Mouse (Mus musculus): ENCODE results near the gene Eml6.

Eml6 gene

DNA sequence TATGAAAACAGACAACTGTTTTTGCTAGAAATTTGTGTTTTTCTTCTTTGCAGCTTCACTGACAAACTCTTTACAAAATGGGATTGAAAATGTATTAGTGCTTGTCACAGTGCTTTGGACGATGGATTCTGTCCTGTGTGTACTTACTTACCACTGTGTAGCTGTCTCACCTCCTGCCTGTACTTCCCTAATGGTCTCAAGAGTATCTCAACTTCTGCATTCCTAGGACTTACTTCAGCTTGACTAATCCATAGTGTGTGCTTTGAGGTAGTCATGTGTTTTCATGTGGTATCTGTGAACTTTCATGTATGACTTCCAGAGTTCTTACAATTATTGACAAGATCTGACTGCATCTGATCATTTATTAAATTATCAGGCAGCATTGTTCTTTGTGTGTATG is 297.9 kb downstream of the Eml6 start:
- Histone ChIP-seq H3K36me3 (ENCODE audit: control insufficient read depth, insufficient read depth, low read length, poor library complexity, severe bottlenecking) (no peaks in the 10 kb centered on the region), H3K27me3 (ENCODE audit: control insufficient read depth, insufficient read depth, low read length, poor library complexity, severe bottlenecking) (no peaks in the 10 kb centered on the region)
- DNase-seq (ENCODE audit: low read depth, low spot score), result peak; percentile 53

DNA sequence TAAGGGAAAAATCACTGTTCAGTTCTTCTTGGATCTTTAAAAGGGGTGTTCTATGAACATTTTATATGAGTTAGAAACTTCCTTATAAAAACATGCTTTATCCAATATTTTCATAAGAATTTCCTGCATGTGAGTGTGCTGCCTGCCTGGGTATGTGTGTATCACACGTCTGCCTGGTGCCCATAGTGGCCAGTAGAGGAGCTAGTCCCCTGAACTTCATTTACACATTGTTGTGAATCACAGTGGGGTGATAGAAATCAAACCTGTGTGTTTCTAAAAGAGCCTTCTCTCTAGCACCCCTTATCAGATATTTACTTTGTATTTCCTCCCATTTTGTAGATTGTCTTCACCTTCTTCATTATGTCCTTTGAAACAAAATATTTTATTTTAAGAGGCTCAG is 300.2 kb downstream of the Eml6 start:
- no peaks in the 10 kb centered on the region for H3K36me3 ChIP-seq (ENCODE audit: control insufficient read depth, insufficient read depth, low read length, poor library complexity, severe bottlenecking)

GRCm38 (mm10) chr11:29725167-29725566 is 300.7 kb downstream of the Eml6 start:
- no peak for DNase-seq (ENCODE audit: low read depth, low spot score)
- no peaks in the 10 kb centered on the region for H3K27me3 ChIP-seq (ENCODE audit: control insufficient read depth, insufficient read depth, low read length, poor library complexity, severe bottlenecking)
- H3K36me3 ChIP-seq (ENCODE audit: control insufficient read depth, insufficient read depth, low read length, poor library complexity, severe bottlenecking), result no peaks in the 10 kb centered on the region

More for the DNA sequence above, 300.2 kb downstream of the Eml6 start:
- H3K27me3 ChIP-seq (ENCODE audit: control insufficient read depth, insufficient read depth, low read length, poor library complexity, severe bottlenecking), result no peaks in the 10 kb centered on the region
- no peak for DNase-seq (ENCODE audit: low read depth, low spot score)

- Histone ChIP-seq H3K36me3 (ENCODE audit: control insufficient read depth, insufficient read depth, low read length, poor library complexity, severe bottlenecking) (no peaks in the 10 kb centered on the region), H3K27me3 (ENCODE audit: control insufficient read depth, insufficient read depth, low read length, poor library complexity, severe bottlenecking) (no peaks in the 10 kb centered on the region)
- no peak for DNase-seq (ENCODE audit: low read depth, low spot score)
These were observed 301.6 kb downstream of the Eml6 start for GRCm38 (mm10) chr11:29724213-29724612.

DNA sequence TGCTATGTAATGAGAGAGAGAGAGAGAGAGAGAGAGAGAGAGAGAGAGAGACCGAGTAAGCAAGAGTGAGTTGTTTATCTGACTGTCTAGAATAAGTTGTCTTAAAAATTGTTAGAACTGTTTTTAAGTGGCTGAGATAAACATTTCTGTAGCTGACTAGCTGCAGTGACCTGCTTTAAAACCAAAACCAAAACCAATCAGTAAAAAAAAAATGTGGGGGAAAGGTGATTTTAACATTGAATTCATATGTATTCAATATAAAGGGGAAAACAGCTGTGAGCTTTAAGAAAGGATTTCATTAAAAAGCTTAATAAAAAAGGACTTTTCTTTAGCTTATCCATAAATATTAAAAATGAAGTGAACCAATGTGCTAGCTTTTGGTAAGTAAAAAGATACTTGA is 306.2 kb downstream of the Eml6 start:
- Histone ChIP-seq H3K27me3 (ENCODE audit: control insufficient read depth, insufficient read depth, low read length, poor library complexity, severe bottlenecking) (no peaks in the 10 kb centered on the region), H3K36me3 (ENCODE audit: control insufficient read depth, insufficient read depth, low read length, poor library complexity, severe bottlenecking) (no peaks in the 10 kb centered on the region)
- no peak for DNase-seq (ENCODE audit: low read depth, low spot score)

DNA sequence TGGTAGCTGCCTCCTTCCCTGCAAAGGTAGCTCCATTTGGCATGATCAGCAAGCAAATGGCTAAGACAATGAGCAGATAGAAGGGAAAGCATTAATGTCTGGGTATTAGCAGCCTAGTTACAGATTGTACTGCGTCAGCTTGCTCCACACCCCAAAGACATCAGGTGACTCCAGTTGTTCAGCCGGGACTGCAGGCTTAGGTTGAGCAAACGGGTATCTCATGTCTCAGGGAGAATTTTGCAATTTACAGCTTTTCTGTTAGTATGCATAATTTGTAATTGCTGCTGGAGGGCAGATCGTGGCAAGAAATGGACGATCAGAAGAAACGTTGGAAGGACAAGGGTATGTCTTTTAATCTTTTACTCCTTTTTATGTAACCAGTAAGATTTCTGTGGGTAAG is 307.3 kb downstream of the Eml6 start:
- Histone ChIP-seq H3K27me3 (ENCODE audit: control insufficient read depth, insufficient read depth, low read length, poor library complexity, severe bottlenecking) (no peaks in the 10 kb centered on the region), H3K36me3 (ENCODE audit: control insufficient read depth, insufficient read depth, low read length, poor library complexity, severe bottlenecking) (no peaks in the 10 kb centered on the region)
- DNase-seq (ENCODE audit: low read depth, low spot score), result no peak

DNA sequence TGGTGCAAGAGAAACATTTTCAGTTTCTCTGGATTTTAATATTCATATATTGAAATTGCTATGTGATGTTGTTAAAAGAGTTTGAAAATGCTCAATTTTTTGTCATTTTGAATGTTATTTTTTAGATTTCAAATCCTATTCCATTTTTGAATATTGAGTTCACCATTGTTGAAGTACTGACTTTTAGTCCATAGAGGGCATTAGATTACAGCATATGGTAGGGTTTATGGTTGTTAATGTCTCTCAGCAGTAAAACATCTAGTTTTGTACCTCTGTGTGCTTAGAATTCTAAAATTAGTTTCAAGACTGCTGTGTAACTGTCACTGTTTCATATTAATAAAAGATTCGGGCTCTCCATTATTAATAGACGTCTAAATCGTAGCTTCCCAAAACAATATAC is 310.3 kb downstream of the Eml6 start:
- no peaks in the 10 kb centered on the region for H3K36me3 ChIP-seq (ENCODE audit: control insufficient read depth, insufficient read depth, low read length, poor library complexity, severe bottlenecking)
- no peaks in the 10 kb centered on the region for H3K27me3 ChIP-seq (ENCODE audit: control insufficient read depth, insufficient read depth, low read length, poor library complexity, severe bottlenecking)
- peak; percentile 21 for DNase-seq (ENCODE audit: low read depth, low spot score)

DNA sequence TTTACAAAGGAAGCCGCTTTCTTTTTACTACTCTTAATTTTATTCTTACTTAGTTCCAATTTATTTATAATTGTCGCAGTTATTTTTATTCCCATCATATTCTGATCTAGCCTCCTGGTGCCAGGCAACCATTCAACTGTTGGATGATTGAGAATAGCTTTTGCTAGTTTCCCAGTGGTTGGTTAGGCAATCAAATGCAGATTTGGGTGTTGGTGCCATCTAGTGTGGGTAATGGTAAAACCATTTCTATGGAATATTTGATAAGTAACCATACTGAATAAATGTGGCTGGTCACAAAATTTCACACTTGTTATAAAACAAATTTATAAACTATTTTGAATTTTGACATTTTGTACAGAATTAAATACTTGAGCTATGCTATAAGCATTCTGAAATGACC is 311.0 kb downstream of the Eml6 start:
- peak; percentile 55 for DNase-seq (ENCODE audit: low read depth, low spot score)
- Histone ChIP-seq H3K36me3 (ENCODE audit: control insufficient read depth, insufficient read depth, low read length, poor library complexity, severe bottlenecking) (no peaks in the 10 kb centered on the region), H3K27me3 (ENCODE audit: control insufficient read depth, insufficient read depth, low read length, poor library complexity, severe bottlenecking) (no peaks in the 10 kb centered on the region)

DNA sequence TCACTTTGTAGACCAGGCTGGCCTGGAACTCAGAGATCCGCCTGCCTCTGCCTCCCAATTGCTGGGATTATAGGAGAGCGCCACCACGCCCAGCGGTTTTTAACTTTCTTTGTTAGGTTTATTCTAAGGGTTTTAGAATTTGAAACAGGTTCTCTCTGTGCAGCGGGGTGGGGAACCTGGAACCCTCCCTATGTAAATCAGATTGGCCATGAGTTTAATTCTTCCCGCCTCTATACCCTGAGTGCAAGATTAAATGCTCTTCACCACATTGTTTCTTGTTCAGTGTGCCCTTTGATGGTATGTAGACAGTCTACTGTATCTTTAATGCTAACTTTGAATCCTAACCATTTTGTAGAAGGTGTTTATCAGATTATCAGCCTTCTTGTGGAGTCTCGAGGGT is 311.7 kb downstream of the Eml6 start:
- DNase-seq (ENCODE audit: low read depth, low spot score), result no peak
- no peaks in the 10 kb centered on the region for H3K36me3 ChIP-seq (ENCODE audit: control insufficient read depth, insufficient read depth, low read length, poor library complexity, severe bottlenecking)
- H3K27me3 ChIP-seq (ENCODE audit: control insufficient read depth, insufficient read depth, low read length, poor library complexity, severe bottlenecking), result no peaks in the 10 kb centered on the region

GRCm38 (mm10) chr11:29709512-29709911 is 316.3 kb downstream of the Eml6 start:
- DNase-seq (ENCODE audit: low read depth, low spot score), result peak; percentile 49

GRCm38 (mm10) chr11:29706845-29707244 is 319.0 kb downstream of the Eml6 start:
- H3K27me3 ChIP-seq (ENCODE audit: control insufficient read depth, insufficient read depth, low read length, poor library complexity, severe bottlenecking), result no peaks in the 10 kb centered on the region
- no peak for DNase-seq (ENCODE audit: low read depth, low spot score)
- H3K36me3 ChIP-seq (ENCODE audit: control insufficient read depth, insufficient read depth, low read length, poor library complexity, severe bottlenecking), result no peaks in the 10 kb centered on the region; the same call in 1 of the 2 replicates

More at GRCm38 (mm10) chr11:29709512-29709911, 316.3 kb downstream of the Eml6 start:
- no peaks in the 10 kb centered on the region for H3K27me3 ChIP-seq (ENCODE audit: control insufficient read depth, insufficient read depth, low read length, poor library complexity, severe bottlenecking)
- H3K36me3 ChIP-seq (ENCODE audit: control insufficient read depth, insufficient read depth, low read length, poor library complexity, severe bottlenecking), result no peaks in the 10 kb centered on the region; the same call in 1 of the 2 replicates

- H3K36me3 ChIP-seq (ENCODE audit: control insufficient read depth, insufficient read depth, low read length, poor library complexity, severe bottlenecking), result no peaks in the 10 kb centered on the region; the same call in 1 of the 2 replicates
- H3K27me3 ChIP-seq (ENCODE audit: control insufficient read depth, insufficient read depth, low read length, poor library complexity, severe bottlenecking), result no peaks in the 10 kb centered on the region
- DNase-seq (ENCODE audit: low read depth, low spot score), result peak; percentile 57
These were observed 320.6 kb downstream of the Eml6 start for GRCm38 (mm10) chr11:29705263-29705662.

- DNase-seq (ENCODE audit: low read depth, low spot score), result no peak
- Histone ChIP-seq H3K36me3 (ENCODE audit: control insufficient read depth, insufficient read depth, low read length, poor library complexity, severe bottlenecking) (no peaks in the 10 kb centered on the region), H3K27me3 (ENCODE audit: control insufficient read depth, insufficient read depth, low read length, poor library complexity, severe bottlenecking) (no peaks in the 10 kb centered on the region)
These were observed 323.1 kb downstream of the Eml6 start for GRCm38 (mm10) chr11:29702721-29703120.

DNA sequence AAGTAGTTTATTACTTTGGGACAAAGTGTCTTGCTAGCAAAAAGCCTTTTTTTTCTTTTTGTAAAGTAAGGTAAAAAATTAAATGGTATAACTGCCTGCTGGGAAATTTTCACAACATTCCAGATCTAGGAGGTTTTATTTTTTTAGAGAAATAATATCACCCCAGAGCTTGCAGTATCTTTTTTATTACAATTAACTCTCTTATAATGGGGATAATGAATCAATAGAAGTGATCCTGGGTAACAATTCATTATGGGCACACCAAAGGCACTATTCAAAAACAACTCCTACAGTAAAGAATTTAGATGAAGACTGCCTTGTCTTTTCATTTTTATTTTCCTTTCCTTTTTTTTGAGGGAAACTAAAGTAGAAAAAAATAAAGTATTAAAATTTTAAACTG is 331.1 kb downstream of the Eml6 start:
- no peak for DNase-seq (ENCODE audit: low read depth, low spot score)
- H3K36me3 ChIP-seq (ENCODE audit: control insufficient read depth, insufficient read depth, low read length, poor library complexity, severe bottlenecking), result no peaks in the 10 kb centered on the region

DNA sequence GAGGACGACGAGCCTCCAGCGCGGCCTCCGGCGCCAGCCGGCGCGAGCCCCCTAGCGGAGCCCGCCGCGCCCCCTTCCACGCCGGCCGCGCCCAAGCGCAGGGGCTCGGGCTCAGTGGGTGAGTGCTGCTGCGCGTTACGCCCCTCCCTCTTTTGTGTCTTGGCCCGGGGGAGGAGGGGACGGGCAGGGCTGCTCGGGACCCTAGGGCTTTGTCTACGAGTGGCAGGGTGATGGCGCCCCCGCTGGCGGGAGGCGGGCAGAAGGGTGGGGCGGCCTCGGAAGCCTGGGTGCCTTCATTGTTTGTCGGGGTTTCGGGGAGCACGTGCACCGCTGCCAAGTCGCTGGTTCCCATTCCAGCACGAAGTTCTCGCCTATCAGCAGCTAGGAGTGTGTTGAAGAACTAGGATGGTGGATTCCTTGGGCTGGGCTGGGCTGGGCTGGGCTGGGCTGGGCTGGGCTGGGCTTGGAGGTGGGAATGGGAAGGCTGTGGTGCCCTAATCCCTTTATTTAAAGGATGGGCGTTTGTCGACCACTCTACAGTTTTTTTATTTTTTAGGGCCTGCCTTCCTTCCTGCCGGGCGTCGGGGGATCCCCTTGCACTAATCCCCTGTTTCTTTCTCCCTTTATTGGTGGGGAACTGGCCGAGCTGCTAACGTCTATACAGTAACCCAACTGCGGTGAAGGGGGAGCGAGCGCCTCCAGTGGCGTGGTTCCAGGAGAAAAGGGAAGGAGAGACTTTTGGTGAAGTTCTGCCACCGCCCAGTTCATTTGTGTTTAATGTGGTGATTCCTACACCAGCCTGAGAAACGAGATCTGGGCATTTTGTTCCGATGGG is 332.0 kb downstream of the Eml6 start:
- no peaks in the 10 kb centered on the region for H3K36me3 ChIP-seq (ENCODE audit: control insufficient read depth, insufficient read depth, low read length, poor library complexity, severe bottlenecking)
- H3K27me3 ChIP-seq (ENCODE audit: control insufficient read depth, insufficient read depth, low read length, poor library complexity, severe bottlenecking), result no peaks in the 10 kb centered on the region
- DNase-seq (ENCODE audit: low read depth, low spot score), result peak; percentile 88

More for the DNA sequence above, 331.1 kb downstream of the Eml6 start:
- no peaks in the 10 kb centered on the region for H3K27me3 ChIP-seq (ENCODE audit: control insufficient read depth, insufficient read depth, low read length, poor library complexity, severe bottlenecking)
